Mouse (Mus musculus) lung, embryonic 16.5 days (tissue): Measurements from ENCODE around the gene Slc4a4. TPM values are rescaled to one million over a fixed set of nuclear protein-coding genes. Genes with fewer than 3 reads are reported as not detected.

Experiments
- ATAC-seq: fragments of 200-750 bp; cut with Nextera tagmentation; 2 replicates; pipeline ENCODE4 v1.8.0; 2017; ENCODE audit warnings: low read depth, mild to moderate bottlenecking, moderate library complexity
- H3K27ac ChIP-seq: fragments of 300-500 bp; sonication (generic); 2 replicates; pipeline ENCODE4 v1.5.1; 2014; ENCODE audit warnings: mild to moderate bottlenecking, control low read depth, low read length
- H3K27me3 ChIP-seq: fragments of 300-500 bp; sonication (generic); 2 replicates; pipeline ENCODE4 v1.6.1; 2014; ENCODE audit warnings: low read depth, low read length, mixed read lengths; ENCODE audit not compliant: control insufficient read depth, insufficient read depth
- H3K36me3 ChIP-seq: fragments of 300-500 bp; sonication (generic); 2 replicates; pipeline ENCODE4 v1.6.1; 2014; ENCODE audit warnings: low read length; ENCODE audit not compliant: control insufficient read depth, insufficient read depth
- H3K4me1 ChIP-seq: fragments of 300-500 bp; sonication (generic); replicated peaks from 2 replicates; pipeline ENCODE4 v1.6.1; 2014; ENCODE audit warnings: low read length, mixed read lengths; ENCODE audit not compliant: control insufficient read depth, insufficient read depth
- H3K4me2 ChIP-seq: fragments of 300-500 bp; sonication (generic); 2 replicates; pipeline ENCODE4 v1.6.1; 2014; ENCODE audit warnings: low read depth, low read length, control low read depth
- H3K4me3 ChIP-seq: fragments of 300-500 bp; sonication (generic); 2 replicates; pipeline ENCODE4 v1.5.1; 2014; ENCODE audit warnings: mild to moderate bottlenecking, low read length, control low read depth
- H3K9ac ChIP-seq: fragments of 300-500 bp; sonication (generic); 2 replicates; pipeline ENCODE4 v1.6.1; 2014; ENCODE audit warnings: low read length, control low read depth
- H3K9me3 ChIP-seq: fragments of 300-500 bp; sonication (generic); 2 replicates; pipeline ENCODE4 v1.6.1; 2016; ENCODE audit warnings: low read length; ENCODE audit not compliant: control insufficient read depth
- WGBS: fragments of 180-500 bp; shearing (Covaris S2); extraction: QIAGEN DNeasy Blood & Tissue Kit; methylation state at CpG from one replicate; pipeline ENCODE4 v1.1.7; 2014; 5-methylcytosine and 5-hydroxymethylcytosine counted together
- polyA plus RNA-seq: library from polyadenylated mRNA; unstranded; fragments of >200 nt; fragmentation: Nextera tagmentation; extraction: Ambion mirVana; gene quantifications from 2 replicates; pipeline ENCODE4 v1.2.1, GENCODE M21; 2015

Gene Slc4a4
- polyA plus RNA-seq, 1 experiment from 2014 or later = 2.8 TPM

- Histone ChIP-seq H3K9ac (no peak overlapping the region), H3K9me3 (no peaks in the 10 kb centered on the region), H3K4me3 (no peak overlapping the region), H3K27ac (no peak overlapping the region), H3K4me2 (no peak overlapping the region), H3K4me1 (peaks cover 3% of the 10 kb centered on the region), H3K36me3 (no peaks in the 10 kb centered on the region), H3K27me3 (no peaks in the 10 kb centered on the region)
- 89% methylated on average over 2 of the region's 2 CpGs for WGBS
- no peak for ATAC-seq
Observed at GRCm38 (mm10) chr5:89056370-89056769, 169.8 kb downstream of the Slc4a4 start.

GRCm38 (mm10) chr5:89061097-89061496 is 174.5 kb downstream of the Slc4a4 start:
- Histone ChIP-seq H3K4me2 (no peak overlapping the region), H3K27me3 (no peaks in the 10 kb centered on the region), H3K9me3 (no peaks in the 10 kb centered on the region), H3K4me3 (no peak overlapping the region), H3K36me3 (no peaks in the 10 kb centered on the region), H3K27ac (no peak overlapping the region), H3K4me1 (peaks cover 3% of the 10 kb centered on the region), H3K9ac (no peak overlapping the region)
- no peak for ATAC-seq
- WGBS = 46% methylated on average over 9 of the region's 9 CpGs

- no peak for ATAC-seq
- Histone ChIP-seq H3K27me3 (no peaks in the 10 kb centered on the region), H3K36me3 (no peaks in the 10 kb centered on the region), H3K27ac (no peak overlapping the region), H3K4me2 (no peak overlapping the region), H3K4me3 (no peak overlapping the region), H3K4me1 (peaks cover 3% of the 10 kb centered on the region), H3K9ac (no peak overlapping the region), H3K9me3 (no peaks in the 10 kb centered on the region)
- WGBS = 73% methylated on average over 5 of the region's 5 CpGs
Observed at GRCm38 (mm10) chr5:89062286-89062685, 175.7 kb downstream of the Slc4a4 start.

- WGBS = 44% methylated on average over 4 of the region's 4 CpGs
- no peak overlapping the region for H3K27ac ChIP-seq
- no peak for ATAC-seq
- no peaks in the 10 kb centered on the region for H3K4me1 ChIP-seq
- no peak overlapping the region for H3K4me3 ChIP-seq
- H3K9me3 ChIP-seq = no peaks in the 10 kb centered on the region
- no peak overlapping the region for H3K9ac ChIP-seq
- no peaks in the 10 kb centered on the region for H3K27me3 ChIP-seq
- no peaks in the 10 kb centered on the region for H3K36me3 ChIP-seq
- H3K4me2 ChIP-seq = no peak overlapping the region
Observed at GRCm38 (mm10) chr5:89067111-89067510, 180.5 kb downstream of the Slc4a4 start.

- Histone ChIP-seq H3K9ac (no peak overlapping the region), H3K4me3 (no peak overlapping the region), H3K4me2 (no peak overlapping the region), H3K27me3 (no peaks in the 10 kb centered on the region), H3K4me1 (no peaks in the 10 kb centered on the region), H3K36me3 (no peaks in the 10 kb centered on the region), H3K27ac (no peak overlapping the region), H3K9me3 (no peaks in the 10 kb centered on the region)
- WGBS = 94% methylated on average over 5 of the region's 5 CpGs
- ATAC-seq = no peak
Observed at GRCm38 (mm10) chr5:89068072-89068471, 181.5 kb downstream of the Slc4a4 start.

GRCm38 (mm10) chr5:89070051-89070450 is 183.4 kb downstream of the Slc4a4 start:
- Histone ChIP-seq H3K9me3 (no peaks in the 10 kb centered on the region), H3K27ac (no peak overlapping the region), H3K9ac (no peak overlapping the region), H3K4me1 (no peaks in the 10 kb centered on the region), H3K36me3 (no peaks in the 10 kb centered on the region), H3K27me3 (no peaks in the 10 kb centered on the region), H3K4me2 (no peak overlapping the region), H3K4me3 (no peak overlapping the region)
- no peak for ATAC-seq
- 88% methylated on average over 3 of the region's 3 CpGs for WGBS

GRCm38 (mm10) chr5:89071957-89072356 is 185.3 kb downstream of the Slc4a4 start:
- H3K9me3 ChIP-seq = no peaks in the 10 kb centered on the region
- no peaks in the 10 kb centered on the region for H3K4me1 ChIP-seq
- WGBS = 89% methylated on average over 4 of the region's 4 CpGs
- no peak overlapping the region for H3K4me3 ChIP-seq
- H3K9ac ChIP-seq = no peak overlapping the region
- H3K27ac ChIP-seq = no peak overlapping the region
- H3K36me3 ChIP-seq = no peaks in the 10 kb centered on the region
- no peak for ATAC-seq
- H3K4me2 ChIP-seq = no peak overlapping the region
- H3K27me3 ChIP-seq = no peaks in the 10 kb centered on the region

GRCm38 (mm10) chr5:89077711-89078110 is 191.1 kb downstream of the Slc4a4 start:
- ATAC-seq = peak; percentile 36; the same call in 1 of the 2 replicates
- 42% methylated on average over 1 of the region's 1 CpGs for WGBS

GRCm38 (mm10) chr5:89083476-89083875 is 196.9 kb downstream of the Slc4a4 start:
- Histone ChIP-seq H3K4me3 (no peak overlapping the region), H3K27ac (no peak overlapping the region), H3K9me3 (no peaks in the 10 kb centered on the region), H3K27me3 (no peaks in the 10 kb centered on the region), H3K36me3 (no peaks in the 10 kb centered on the region), H3K4me2 (no peak overlapping the region), H3K9ac (no peak overlapping the region), H3K4me1 (no peaks in the 10 kb centered on the region)
- WGBS = 69% methylated on average over 4 of the region's 4 CpGs
- no peak for ATAC-seq

More at GRCm38 (mm10) chr5:89077711-89078110, 191.1 kb downstream of the Slc4a4 start:
- Histone ChIP-seq H3K4me3 (no peak overlapping the region), H3K27ac (no peak overlapping the region), H3K4me2 (no peak overlapping the region), H3K36me3 (no peaks in the 10 kb centered on the region), H3K27me3 (no peaks in the 10 kb centered on the region), H3K9me3 (no peaks in the 10 kb centered on the region), H3K4me1 (peaks cover 2% of the 10 kb centered on the region; the same call in 1 of the 2 replicates), H3K9ac (no peak overlapping the region)

- H3K4me3 ChIP-seq = no peak overlapping the region
- no peaks in the 10 kb centered on the region for H3K9me3 ChIP-seq
- no peak for ATAC-seq
- WGBS = 83% methylated on average over 7 of the region's 7 CpGs
- H3K36me3 ChIP-seq = no peaks in the 10 kb centered on the region
- H3K27ac ChIP-seq = no peak overlapping the region
- no peak overlapping the region for H3K4me2 ChIP-seq
- no peak overlapping the region for H3K9ac ChIP-seq
- no peaks in the 10 kb centered on the region for H3K4me1 ChIP-seq
- no peaks in the 10 kb centered on the region for H3K27me3 ChIP-seq
Observed at GRCm38 (mm10) chr5:89087916-89088315, 201.3 kb downstream of the Slc4a4 start.
